Mouse (Mus musculus) liver, adult 2 months (tissue): ENCODE data around the gene Acpp.

Experiments
- CTCF ChIP-seq: fragments of 200-500 bp; IDR thresholded peaks from 2 replicates; pipeline ENCODE4 v1.5.1; 2011; ENCODE audit warnings: low read depth, low read length, control low read depth
- POLR2A ChIP-seq: fragments of 200-500 bp; IDR thresholded peaks from 2 replicates; pipeline ENCODE4 v1.6.1; 2011; ENCODE audit warnings: low read length, control low read depth; ENCODE audit not compliant: insufficient read depth; ENCODE audit errors: extremely low read depth

GRCm38 (mm10) chr9:104239076-104239475, 98.5 kb downstream of the Acpp start:
- TF ChIP-seq CTCF: no peak
- TF ChIP-seq POLR2A: no peak
